Mouse (Mus musculus) bone marrow macrophage, adult 2 months (primary cell): ENCODE results near the gene Dnajc25. TPM values are rescaled to one million over a fixed set of nuclear protein-coding genes. Genes with fewer than 3 reads are reported as not detected.

Experiments
- H3K27ac ChIP-seq: 2 replicates; pipeline ENCODE4 v1.5.1; 2012; ENCODE audit warnings: low read depth, low read length; ENCODE audit not compliant: insufficient read depth
- H3K4me1 ChIP-seq: 2 replicates; pipeline ENCODE4 v1.6.1; 2012; ENCODE audit warnings: low read length; ENCODE audit not compliant: control insufficient read depth, insufficient read depth
- H3K4me3 ChIP-seq: 2 replicates; pipeline ENCODE4 v1.5.1; 2012; ENCODE audit warnings: mild to moderate bottlenecking, low read length, moderate library complexity; ENCODE audit not compliant: insufficient read depth
- CTCF ChIP-seq: IDR thresholded peaks from 2 replicates; pipeline ENCODE4 v1.5.1; 2012; ENCODE audit warnings: low read depth, mild to moderate bottlenecking, low read length, moderate library complexity
- POLR2A ChIP-seq: IDR thresholded peaks from 2 replicates; pipeline ENCODE4 v1.6.1; 2012; ENCODE audit warnings: mild to moderate bottlenecking, low read depth, low read length, borderline replicate concordance
- polyA plus RNA-seq: library from polyadenylated mRNA; stranded (reverse); fragments of >200 nt; gene quantifications from 2 replicates; pipeline ENCODE4 v1.2.4, GENCODE M21; 2012; ENCODE audit not compliant: missing spikeins, insufficient read depth, insufficient read length

The Dnajc25 gene
- polyA plus RNA-seq, 1 experiment: 7.9 TPM

- TF ChIP-seq POLR2A (no peak), CTCF (no peak)
- no peak overlapping the region for H3K4me3 ChIP-seq
Observed at GRCm38 (mm10) chr4:59057929-59058328, 63.1 kb downstream of the Dnajc25 start.

GRCm38 (mm10) chr4:59062526-59062925 is 67.7 kb downstream of the Dnajc25 start:
- no peak overlapping the region for H3K4me3 ChIP-seq
- TF ChIP-seq POLR2A (no peak), CTCF (no peak)
- H3K4me1 ChIP-seq: peaks cover 3% of the 10 kb centered on the region; the same call in 1 of the 2 replicates
- no peak overlapping the region for H3K27ac ChIP-seq

More at GRCm38 (mm10) chr4:59057929-59058328, 63.1 kb downstream of the Dnajc25 start:
- Histone ChIP-seq H3K4me1 (peaks cover 3% of the 10 kb centered on the region; the same call in 1 of the 2 replicates), H3K27ac (no peak overlapping the region)

- Histone ChIP-seq H3K4me3 (no peak overlapping the region), H3K4me1 (no peaks in the 10 kb centered on the region), H3K27ac (no peak overlapping the region)
- no peak for TF ChIP-seq CTCF
- TF ChIP-seq POLR2A: no peak
Observed at GRCm38 (mm10) chr4:59069276-59069675, 74.4 kb downstream of the Dnajc25 start.

Other genes with a start within 250 kb of the Dnajc25 start
- not detected in 2 replicates for gene Olfr267, start 207.3 kb upstream of the Dnajc25 start, polyA plus RNA-seq
- 38.3 and 49.0 TPM in 2 replicates for gene Ecpas, start 82.3 kb upstream of the Dnajc25 start, polyA plus RNA-seq
- not detected in 2 replicates for gene Zkscan16, start 51.4 kb upstream of the Dnajc25 start, polyA plus RNA-seq
- gene Ptgr1, start 7.9 kb upstream of the Dnajc25 start, polyA plus RNA-seq: 25.2 and 27.3 TPM in 2 replicates
- 2.6 TPM in 1 of 2 replicates, not detected in the other for gene Gm20503, start 8.1 kb downstream of the Dnajc25 start, polyA plus RNA-seq
- gene Gng10, start 40.0 kb downstream of the Dnajc25 start, polyA plus RNA-seq: 54.3 and 60.2 TPM in 2 replicates
- not detected in 2 replicates for gene AI481877, start 143.9 kb downstream of the Dnajc25 start, polyA plus RNA-seq
- gene Ugcg, start 194.2 kb downstream of the Dnajc25 start, polyA plus RNA-seq: 22.3 and 24.0 TPM in 2 replicates